Comparison of ENCODE assay signal across 8 mouse cellular contexts in genomic region chr5:151367317-151367716, GRCm38 (mm10).
DNase-seq lines count a peak whose midpoint lies in the region; ATAC-seq and TF ChIP-seq lines count a peak whose summit lies in the region.

No protein-coding gene starts in this region.

- ATAC-seq in hindbrain, embryonic 11.5 days (ENCODE audit: low FRiP score) = no peak
- no peak for ATAC-seq in liver, postnatal 0 days

- no peak for DNase-seq in heart, adult 2 months
- no peak for DNase-seq in heart, postnatal 14 days
- no peak for DNase-seq in hindbrain, embryonic 11.5 days (ENCODE audit: low spot score)
- DNase-seq in liver, postnatal 0 days = no peak
- DNase-seq in cerebellum, adult 9-10 months = no peak
- no peak for DNase-seq in adrenal gland, adult 2 months
- no peak for DNase-seq in urinary bladder, adult 2 months (ENCODE audit: low spot score)

- no peak overlapping the region for H3K9ac ChIP-seq in heart, adult 2 months (ENCODE audit: low read depth, low read length)
- H3K9ac ChIP-seq in ES-Bruce4 (ENCODE audit: low read depth, poor library complexity, severe bottlenecking) = peak overlapping the region; percentile 27; the same call in 1 of the 2 replicates
- H3K9ac ChIP-seq in hindbrain, embryonic 11.5 days (ENCODE audit: low read depth, low read length) = peak overlapping the region; percentile 28
- H3K9ac ChIP-seq in liver, postnatal 0 days (replicated peaks) = no peak overlapping the region

- no peak overlapping the region; the same call in 1 of the 2 replicates for H3K4me3 ChIP-seq in heart, adult 2 months
- no peak overlapping the region for H3K4me3 ChIP-seq in ES-Bruce4 (ENCODE audit: low read depth, low read length)
- H3K4me3 ChIP-seq in hindbrain, embryonic 11.5 days (ENCODE audit: low read depth, low read length) = peak overlapping the region; percentile 50; the same call in 1 of the 2 replicates
- H3K4me3 ChIP-seq in liver, postnatal 0 days (ENCODE audit: low read depth, low read length) = peak overlapping the region; percentile 55; the same call in 1 of the 2 replicates

- H3K27ac ChIP-seq in heart, adult 2 months = peak overlapping the region; percentile 96
- no peak overlapping the region for H3K27ac ChIP-seq in ES-Bruce4 (ENCODE audit: insufficient read depth, low read length)
- H3K27ac ChIP-seq in hindbrain, embryonic 11.5 days (ENCODE audit: low read depth, low read length) = no peak overlapping the region
- H3K27ac ChIP-seq in liver, postnatal 0 days (ENCODE audit: low read depth) = no peak overlapping the region

- H3K4me2 ChIP-seq in hindbrain, embryonic 11.5 days (replicated peaks; ENCODE audit: low read depth, low read length) = peak overlapping the region; percentile 57; the same call in 1 of the 2 replicates
- peak overlapping the region; percentile 71 for H3K4me2 ChIP-seq in liver, postnatal 0 days (ENCODE audit: low read depth, low read length)

- intact Hi-C loops in heart, adult 2 months (cut with DNase I) = loop anchor here (5.0 to 10.0 kb wide), 3 partner anchors 75 to 573 kb away; no protein-coding TSS in a partner anchor
- intact Hi-C loops in heart, postnatal 14 days (cut with DNase I) = loop anchor here (5.0 kb wide), 2 partner anchors 175 to 320 kb away; no protein-coding TSS in a partner anchor

- no peak for TF ChIP-seq CTCF in heart, adult 2 months (IDR thresholded peaks at IDR 0.05)
- no peak for TF ChIP-seq CTCF in ES-Bruce4 (IDR thresholded peaks at IDR 0.05; ENCODE audit: low read depth, low read length)
- TF ChIP-seq CTCF in liver, postnatal 0 days (IDR thresholded peaks at IDR 0.05; ENCODE audit: low read depth) = no peak

- H3K4me1 ChIP-seq in heart, adult 2 months (ENCODE audit: control insufficient read depth, insufficient read depth, low read length) = no peaks in the 10 kb centered on the region; the same call in 1 of the 2 replicates
- peaks cover 4% of the 10 kb centered on the region for H3K4me1 ChIP-seq in ES-Bruce4 (ENCODE audit: control insufficient read depth, insufficient read depth, low read length)
- H3K4me1 ChIP-seq in hindbrain, embryonic 11.5 days (replicated peaks; ENCODE audit: control insufficient read depth, insufficient read depth, low read length) = no peaks in the 10 kb centered on the region
- peaks cover 5% of the 10 kb centered on the region; the same call in 1 of the 2 replicates for H3K4me1 ChIP-seq in liver, postnatal 0 days (ENCODE audit: insufficient read depth)

- no peak for TF ChIP-seq EP300 in heart, adult 2 months (IDR thresholded peaks at IDR 0.05; ENCODE audit: insufficient read depth, low read depth, low read length)
- TF ChIP-seq EP300 in ES-Bruce4 (IDR thresholded peaks at IDR 0.05; ENCODE audit: insufficient read depth, low read depth, low read length) = no peak
- TF ChIP-seq EP300 in liver, postnatal 0 days (IDR thresholded peaks at IDR 0.05; ENCODE audit: low read depth) = no peak

- no peaks in the 10 kb centered on the region for H3K9me3 ChIP-seq in ES-Bruce4 (replicated peaks; ENCODE audit: control insufficient read depth, insufficient read depth, low read length, poor library complexity, severe bottlenecking)
- no peaks in the 10 kb centered on the region for H3K9me3 ChIP-seq in hindbrain, embryonic 11.5 days (ENCODE audit: control insufficient read depth, low read length)
- no peaks in the 10 kb centered on the region for H3K9me3 ChIP-seq in liver, postnatal 0 days (ENCODE audit: low read length)

- no peaks in the 10 kb centered on the region for H3K79me2 ChIP-seq in heart, adult 2 months (replicated peaks; ENCODE audit: control insufficient read depth, insufficient read depth, low read length)

- no peaks in the 10 kb centered on the region for H3K27me3 ChIP-seq in heart, adult 2 months (ENCODE audit: control insufficient read depth, insufficient read depth, low read length)
- no peaks in the 10 kb centered on the region for H3K27me3 ChIP-seq in ES-Bruce4 (ENCODE audit: control insufficient read depth, insufficient read depth, low read length, poor library complexity, severe bottlenecking)
- no peaks in the 10 kb centered on the region for H3K27me3 ChIP-seq in hindbrain, embryonic 11.5 days (ENCODE audit: control insufficient read depth, insufficient read depth, low read length)
- no peaks in the 10 kb centered on the region for H3K27me3 ChIP-seq in liver, postnatal 0 days (ENCODE audit: insufficient read depth, low read length)

- 97% methylated on average over 1 of the region's 1 CpGs for WGBS in heart, adult 2 months
- WGBS in hindbrain, embryonic 11.5 days = 94% methylated on average over 1 of the region's 1 CpGs
- 63% methylated on average over 1 of the region's 1 CpGs for WGBS in liver, postnatal 0 days (ENCODE audit: insufficient replicate concordance)

- peaks cover 7% of the 10 kb centered on the region for H3K36me3 ChIP-seq in heart, adult 2 months (ENCODE audit: control insufficient read depth, insufficient read depth, low read length)
- no peaks in the 10 kb centered on the region for H3K36me3 ChIP-seq in ES-Bruce4 (ENCODE audit: control insufficient read depth, insufficient read depth, low read length, poor library complexity, severe bottlenecking)
- H3K36me3 ChIP-seq in hindbrain, embryonic 11.5 days (ENCODE audit: control insufficient read depth, insufficient read depth, low read length) = no peaks in the 10 kb centered on the region
- no peaks in the 10 kb centered on the region for H3K36me3 ChIP-seq in liver, postnatal 0 days (replicated peaks; ENCODE audit: insufficient read depth, low read length)

- no peak for TF ChIP-seq POLR2A in heart, adult 2 months (IDR thresholded peaks at IDR 0.05; ENCODE audit: insufficient read depth, low read depth, low read length)
- TF ChIP-seq POLR2A in ES-Bruce4 (IDR thresholded peaks at IDR 0.05; ENCODE audit: insufficient read depth, low read length) = no peak

Comparison
In these comparisons a context has a peak if more than half of its experiments do, and no peak if none do; other contexts are left out.
1. H3K4me3 ChIP-seq: peak in hindbrain, embryonic 11.5 days (single experiment) and liver, postnatal 0 days (single experiment); none in heart, adult 2 months (single experiment) and ES-Bruce4 (single experiment).
2. H3K9ac ChIP-seq: peak in ES-Bruce4 (single experiment) and hindbrain, embryonic 11.5 days (single experiment); none in heart, adult 2 months (single experiment) and liver, postnatal 0 days (single experiment).